Mouse (Mus musculus) heart, embryonic 11.5 days (tissue): ENCODE results near the gene Dlgap4. TPM values are rescaled to one million over a fixed set of nuclear protein-coding genes. Genes with fewer than 3 reads are reported as not detected.
A peak's percentile ranks its signal among the peaks of the same experiment; 100 is the strongest.

Source experiments
- ATAC-seq: fragments of 200-750 bp; cut with Nextera tagmentation; replicated peaks from 2 replicates; pipeline ENCODE4 v1.8.0; 2017; ENCODE audit warnings: moderate library complexity; ENCODE audit not compliant: insufficient number of reproducible peaks, low FRiP score, low TSS enrichment
- H3K27ac ChIP-seq: fragments of 300-500 bp; sonication (generic); 2 replicates; pipeline ENCODE4 v1.5.1; 2014; ENCODE audit warnings: mild to moderate bottlenecking, low read depth, low read length
- H3K27me3 ChIP-seq: fragments of 300-500 bp; sonication (generic); 2 replicates; pipeline ENCODE4 v1.6.1; 2014; ENCODE audit warnings: mild to moderate bottlenecking, low read length, mixed read lengths; ENCODE audit not compliant: control insufficient read depth, insufficient read depth
- H3K36me3 ChIP-seq: fragments of 300-500 bp; sonication (generic); 2 replicates; pipeline ENCODE4 v1.6.1; 2014; ENCODE audit warnings: mild to moderate bottlenecking, low read length, moderate library complexity, mixed read lengths; ENCODE audit not compliant: control insufficient read depth, insufficient read depth
- H3K4me1 ChIP-seq: fragments of 300-500 bp; sonication (generic); 2 replicates; pipeline ENCODE4 v1.6.1; 2014; ENCODE audit warnings: low read length; ENCODE audit not compliant: control insufficient read depth, insufficient read depth
- H3K4me2 ChIP-seq: fragments of 300-500 bp; sonication (generic); 2 replicates; pipeline ENCODE4 v1.6.1; 2014; ENCODE audit warnings: mild to moderate bottlenecking, moderate library complexity
- H3K4me3 ChIP-seq: fragments of 300-500 bp; sonication (generic); 2 replicates; pipeline ENCODE4 v1.5.1; 2014; ENCODE audit warnings: low read depth, low read length
- H3K9ac ChIP-seq: fragments of 300-500 bp; sonication (generic); 2 replicates; pipeline ENCODE4 v1.6.1; 2014; ENCODE audit warnings: mild to moderate bottlenecking, low read depth, low read length, moderate library complexity
- H3K9me3 ChIP-seq: fragments of 300-500 bp; sonication (generic); replicated peaks from 2 replicates; pipeline ENCODE4 v1.6.1; 2016; ENCODE audit warnings: low read length; ENCODE audit not compliant: control insufficient read depth
- WGBS: fragments of 180-500 bp; shearing (Covaris S2); extraction: QIAGEN DNeasy Blood & Tissue Kit; methylation state at CpG from one replicate; pipeline ENCODE4 v1.1.7; 2014; ENCODE audit not compliant: insufficient replicate concordance; 5-methylcytosine and 5-hydroxymethylcytosine counted together
- polyA plus RNA-seq: library from polyadenylated mRNA; unstranded; fragments of >200 nt; fragmentation: Nextera tagmentation; extraction: Ambion mirVana; gene quantifications from 2 replicates; pipeline ENCODE4 v1.2.1, GENCODE M21; 2014

Dlgap4 gene
- polyA plus RNA-seq, 1 experiment from 2014 or later = 70.5 TPM

- H3K9ac ChIP-seq = no peak overlapping the region
- no peaks in the 10 kb centered on the region for H3K9me3 ChIP-seq
- no peak overlapping the region for H3K4me2 ChIP-seq
- H3K36me3 ChIP-seq = no peaks in the 10 kb centered on the region
- H3K4me3 ChIP-seq = no peak overlapping the region
- H3K27me3 ChIP-seq = no peaks in the 10 kb centered on the region
- H3K27ac ChIP-seq = no peak overlapping the region
- peaks cover 52% of the 10 kb centered on the region for H3K4me1 ChIP-seq
- no peak for ATAC-seq
Measured at GRCm38 (mm10) chr2:156731592-156731991, 118.1 kb downstream of the Dlgap4 start.

- no peak overlapping the region for H3K4me3 ChIP-seq
- no peaks in the 10 kb centered on the region for H3K9me3 ChIP-seq
- H3K27ac ChIP-seq = no peak overlapping the region
- no peaks in the 10 kb centered on the region for H3K36me3 ChIP-seq
- no peak for ATAC-seq
- WGBS = 71% methylated on average over 6 of the region's 6 CpGs
- H3K4me2 ChIP-seq = no peak overlapping the region
- H3K9ac ChIP-seq = no peak overlapping the region
- peaks cover 52% of the 10 kb centered on the region for H3K4me1 ChIP-seq
- no peaks in the 10 kb centered on the region for H3K27me3 ChIP-seq
Measured at GRCm38 (mm10) chr2:156732109-156732508, 118.6 kb downstream of the Dlgap4 start.

- 0 out of 2 replicates have a peak overlapping the region, but pooled peaks have one; percentile 4 for H3K4me2 ChIP-seq
- H3K27ac ChIP-seq = peak overlapping the region; percentile 47; the same call in 1 of the 2 replicates
- H3K27me3 ChIP-seq = no peaks in the 10 kb centered on the region
- no peak overlapping the region for H3K4me3 ChIP-seq
- peaks cover 64% of the 10 kb centered on the region for H3K4me1 ChIP-seq
- 28% methylated on average over 3 of the region's 3 CpGs for WGBS
- no peak for ATAC-seq
- H3K36me3 ChIP-seq = no peaks in the 10 kb centered on the region
- no peak overlapping the region for H3K9ac ChIP-seq
- H3K9me3 ChIP-seq = no peaks in the 10 kb centered on the region
Measured at GRCm38 (mm10) chr2:156735761-156736335, 122.3 kb downstream of the Dlgap4 start.

- Histone ChIP-seq H3K9ac (no peak overlapping the region), H3K27me3 (no peaks in the 10 kb centered on the region), H3K36me3 (no peaks in the 10 kb centered on the region), H3K4me1 (peaks cover 68% of the 10 kb centered on the region), H3K4me3 (no peak overlapping the region), H3K4me2 (no peak overlapping the region; the same call in 1 of the 2 replicates), H3K9me3 (no peaks in the 10 kb centered on the region), H3K27ac (peak overlapping the region; percentile 67)
- 0 out of 2 replicates have a peak, but pooled peaks have one; percentile 24 for ATAC-seq
- 35% methylated on average over 7 of the region's 7 CpGs for WGBS
Measured at GRCm38 (mm10) chr2:156736846-156737245, 123.3 kb downstream of the Dlgap4 start.

DNA sequence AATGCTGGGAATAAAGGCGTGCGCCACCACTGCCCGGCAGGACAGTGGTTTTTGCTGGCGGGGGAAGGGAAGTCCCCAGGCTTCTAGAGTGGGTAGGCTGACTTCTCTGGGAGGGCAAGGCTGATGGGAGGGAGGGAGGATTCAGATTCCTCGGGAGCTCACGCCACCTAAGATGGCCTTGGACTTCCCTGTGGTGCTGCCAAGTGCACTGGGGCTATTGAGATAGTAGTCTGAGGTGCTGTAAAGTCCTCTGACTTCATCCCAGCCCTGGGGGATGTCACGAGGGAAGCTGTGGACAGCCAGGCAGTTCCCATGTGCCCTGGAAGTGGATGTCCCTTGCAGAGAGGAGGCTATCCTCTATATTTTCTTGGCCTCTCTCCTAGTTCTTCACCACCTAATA lies 124.5 kb downstream of the Dlgap4 start:
- no peak overlapping the region for H3K4me3 ChIP-seq
- no peak overlapping the region for H3K27ac ChIP-seq
- no peaks in the 10 kb centered on the region for H3K36me3 ChIP-seq
- no peaks in the 10 kb centered on the region for H3K9me3 ChIP-seq
- 52% methylated on average over 7 of the region's 7 CpGs for WGBS
- H3K4me2 ChIP-seq = no peak overlapping the region
- no peak for ATAC-seq
- H3K4me1 ChIP-seq = peaks cover 74% of the 10 kb centered on the region
- H3K9ac ChIP-seq = no peak overlapping the region
- no peaks in the 10 kb centered on the region for H3K27me3 ChIP-seq

- no peak overlapping the region for H3K27ac ChIP-seq
- ATAC-seq = no peak
- H3K27me3 ChIP-seq = no peaks in the 10 kb centered on the region
- H3K4me3 ChIP-seq = no peak overlapping the region
- peaks cover 2% of the 10 kb centered on the region for H3K36me3 ChIP-seq
- 75% methylated on average over 9 of the region's 9 CpGs for WGBS
- H3K9ac ChIP-seq = no peak overlapping the region
- peaks cover 58% of the 10 kb centered on the region for H3K4me1 ChIP-seq
- H3K9me3 ChIP-seq = no peaks in the 10 kb centered on the region
- H3K4me2 ChIP-seq = no peak overlapping the region
Measured at GRCm38 (mm10) chr2:156741265-156741664, 127.8 kb downstream of the Dlgap4 start.

GRCm38 (mm10) chr2:156741998-156742397 lies 128.5 kb downstream of the Dlgap4 start:
- Histone ChIP-seq H3K9me3 (no peaks in the 10 kb centered on the region), H3K4me2 (no peak overlapping the region), H3K36me3 (peaks cover 5% of the 10 kb centered on the region), H3K4me1 (peaks cover 51% of the 10 kb centered on the region), H3K9ac (peak overlapping the region; percentile 24; the same call in 1 of the 2 replicates), H3K27me3 (no peaks in the 10 kb centered on the region), H3K27ac (peak overlapping the region; percentile 60; the same call in 1 of the 2 replicates), H3K4me3 (no peak overlapping the region)
- WGBS = 58% methylated on average over 4 of the region's 4 CpGs
- ATAC-seq = no peak

DNA sequence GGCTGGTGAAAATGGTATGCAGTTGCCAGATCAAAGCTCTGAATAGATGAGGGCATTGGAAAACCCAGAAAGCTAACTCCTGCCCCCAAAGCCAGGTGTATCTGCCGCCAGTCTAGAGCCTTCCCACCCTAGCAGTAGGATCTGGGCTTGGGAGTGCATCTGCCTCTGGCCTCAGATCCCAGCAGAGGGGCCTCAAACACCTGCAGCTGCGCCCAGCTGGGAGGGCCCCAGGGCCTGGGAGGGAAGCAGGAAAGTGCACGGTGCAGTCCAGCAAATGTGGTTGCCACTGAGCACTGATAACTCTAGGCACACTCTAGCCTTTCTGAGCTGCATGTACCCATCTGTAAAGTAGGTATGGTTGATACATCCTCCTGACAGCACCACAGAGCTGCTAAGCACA lies 129.7 kb downstream of the Dlgap4 start:
- H3K4me2 ChIP-seq = no peak overlapping the region

DNA sequence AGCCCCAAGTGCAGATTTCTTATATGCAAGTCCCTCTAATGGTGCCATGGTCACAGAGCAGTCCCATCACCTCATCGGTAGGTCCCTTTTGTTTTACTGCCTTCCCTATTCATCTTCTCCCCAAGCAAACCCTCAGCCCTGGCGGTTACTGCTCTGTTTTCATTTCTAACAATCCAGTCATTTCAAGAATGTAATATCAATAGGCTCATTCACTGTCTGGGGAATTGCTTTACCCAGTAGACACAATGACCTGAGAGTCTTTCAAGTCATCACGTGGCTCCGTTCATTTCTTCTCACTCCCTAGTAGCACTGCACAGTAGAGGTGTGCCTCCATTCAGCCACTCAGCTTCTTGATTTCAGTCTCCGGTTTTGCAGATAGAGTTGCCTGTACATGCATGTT lies 130.9 kb downstream of the Dlgap4 start:
- no peaks in the 10 kb centered on the region for H3K9me3 ChIP-seq
- no peaks in the 10 kb centered on the region for H3K27me3 ChIP-seq
- no peak overlapping the region for H3K9ac ChIP-seq
- H3K36me3 ChIP-seq = peaks cover 18% of the 10 kb centered on the region
- peaks cover 36% of the 10 kb centered on the region for H3K4me1 ChIP-seq
- H3K4me2 ChIP-seq = no peak overlapping the region
- H3K4me3 ChIP-seq = no peak overlapping the region
- WGBS = 87% methylated on average over 5 of the region's 5 CpGs
- no peak for ATAC-seq
- H3K27ac ChIP-seq = no peak overlapping the region

More for the DNA sequence above, 129.7 kb downstream of the Dlgap4 start:
- Histone ChIP-seq H3K4me3 (no peak overlapping the region), H3K27me3 (no peaks in the 10 kb centered on the region), H3K9ac (no peak overlapping the region), H3K9me3 (no peaks in the 10 kb centered on the region), H3K36me3 (peaks cover 10% of the 10 kb centered on the region), H3K27ac (no peak overlapping the region), H3K4me1 (peaks cover 42% of the 10 kb centered on the region)
- 54% methylated on average over 3 of the region's 3 CpGs for WGBS
- ATAC-seq = no peak
